Mouse (Mus musculus) forebrain, embryonic 12.5 days (tissue): ENCODE results near the gene Taf6. TPM values are rescaled to one million over a fixed set of nuclear protein-coding genes. Genes with fewer than 3 reads are reported as not detected.
A peak's percentile ranks its signal among the peaks of the same experiment; 100 is the strongest.

ENCODE experiments used
- ATAC-seq: fragments of 200-750 bp; cut with Nextera tagmentation; 2 replicates; pipeline ENCODE4 v1.8.0; 2017; ENCODE audit warnings: moderate TSS enrichment; ENCODE audit not compliant: low FRiP score
- H3K27ac ChIP-seq: fragments of 300-500 bp; sonication (generic); 2 replicates; pipeline ENCODE4 v1.5.1; 2016; ENCODE audit warnings: mild to moderate bottlenecking
- H3K27me3 ChIP-seq: fragments of 300-500 bp; sonication (generic); 2 replicates; pipeline ENCODE4 v1.6.1; 2016; ENCODE audit warnings: mild to moderate bottlenecking
- H3K36me3 ChIP-seq: fragments of 300-500 bp; sonication (generic); replicated peaks from 2 replicates; pipeline ENCODE4 v1.6.1; 2016; ENCODE audit warnings: mild to moderate bottlenecking
- H3K4me1 ChIP-seq: fragments of 300-500 bp; sonication (generic); 2 replicates; pipeline ENCODE4 v1.6.1; 2016
- H3K4me2 ChIP-seq: fragments of 300-500 bp; sonication (generic); 2 replicates; pipeline ENCODE4 v1.6.1; 2016; ENCODE audit warnings: mild to moderate bottlenecking, moderate library complexity
- H3K4me3 ChIP-seq: fragments of 300-500 bp; sonication (generic); replicated peaks from 2 replicates; pipeline ENCODE4 v1.5.1; 2016; ENCODE audit warnings: mild to moderate bottlenecking
- H3K9ac ChIP-seq: fragments of 300-500 bp; sonication (generic); 2 replicates; pipeline ENCODE4 v1.6.1; 2016; ENCODE audit warnings: mild to moderate bottlenecking
- H3K9me3 ChIP-seq: fragments of 300-500 bp; sonication (generic); 2 replicates; pipeline ENCODE4 v1.6.1; 2016
- WGBS: fragments of 180-500 bp; shearing (Covaris S2); methylation state at CpG from one replicate; pipeline ENCODE4 v1.1.7; 2016; 5-methylcytosine and 5-hydroxymethylcytosine counted together
- polyA plus RNA-seq: library from polyadenylated mRNA; unstranded; fragments of >200 nt; fragmentation: Nextera tagmentation; extraction: Ambion mirVana; gene quantifications from 2 replicates; pipeline ENCODE4 v1.2.1, GENCODE M21; 2016

The Taf6 gene
- polyA plus RNA-seq, 1 experiment from 2014 or later: 133 TPM

DNA sequence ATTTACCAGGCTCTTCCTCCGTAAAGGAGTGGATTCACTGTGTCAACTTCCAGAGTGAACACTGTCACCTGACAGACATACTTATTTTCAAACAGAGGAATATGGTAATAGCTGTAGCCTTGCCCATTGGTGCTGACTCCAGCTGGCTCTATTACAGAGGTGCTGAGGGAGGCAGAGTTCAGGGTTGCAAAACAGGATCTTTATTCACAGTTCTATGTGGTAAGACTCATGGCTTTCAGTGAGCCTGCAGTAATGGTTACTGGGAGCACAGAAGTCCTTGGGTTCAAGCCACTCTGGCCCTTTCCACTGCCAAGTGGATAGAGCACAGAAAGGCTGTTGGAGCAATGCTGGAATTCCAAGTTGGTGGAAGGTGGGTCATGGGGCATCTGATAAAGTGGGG lies 20.0 kb upstream of the Taf6 start:
- WGBS: 90% methylated on average over 1 of the region's 1 CpGs
- H3K4me2 ChIP-seq: no peak overlapping the region
- ATAC-seq: no peak

DNA sequence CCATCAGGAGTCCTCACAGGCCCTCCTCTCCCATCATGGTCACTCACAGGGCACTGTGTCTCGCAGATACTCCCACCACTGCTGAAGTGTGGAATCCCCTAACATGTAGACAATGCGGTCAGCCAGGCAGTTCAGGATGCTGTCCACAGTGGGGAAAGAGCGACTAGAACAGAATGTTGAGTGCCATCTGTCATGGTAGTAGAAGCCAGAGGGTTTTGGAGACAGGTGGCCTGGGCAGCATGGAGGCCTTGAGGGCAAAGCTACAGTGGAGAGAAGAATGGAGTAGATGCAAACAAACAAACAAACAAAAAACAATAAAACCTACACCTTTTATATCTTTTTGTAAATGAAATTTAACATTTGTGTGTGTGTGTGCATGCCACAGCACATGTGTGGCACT lies 14.8 kb upstream of the Taf6 start:
- Histone ChIP-seq H3K27me3 (no peaks in the 10 kb centered on the region), H3K4me2 (no peak overlapping the region), H3K27ac (no peak overlapping the region), H3K9ac (no peak overlapping the region), H3K36me3 (no peaks in the 10 kb centered on the region), H3K4me3 (no peak overlapping the region), H3K4me1 (no peaks in the 10 kb centered on the region), H3K9me3 (peaks cover 11% of the 10 kb centered on the region; the same call in 1 of the 2 replicates)
- WGBS: 72% methylated on average over 3 of the region's 3 CpGs
- ATAC-seq: no peak

More for the DNA sequence above, 20.0 kb upstream of the Taf6 start:
- no peak overlapping the region for H3K27ac ChIP-seq
- no peaks in the 10 kb centered on the region for H3K27me3 ChIP-seq
- H3K36me3 ChIP-seq: no peaks in the 10 kb centered on the region
- H3K4me3 ChIP-seq: no peak overlapping the region
- H3K9ac ChIP-seq: no peak overlapping the region
- H3K9me3 ChIP-seq: peaks cover 11% of the 10 kb centered on the region; the same call in 1 of the 2 replicates
- no peaks in the 10 kb centered on the region for H3K4me1 ChIP-seq

DNA sequence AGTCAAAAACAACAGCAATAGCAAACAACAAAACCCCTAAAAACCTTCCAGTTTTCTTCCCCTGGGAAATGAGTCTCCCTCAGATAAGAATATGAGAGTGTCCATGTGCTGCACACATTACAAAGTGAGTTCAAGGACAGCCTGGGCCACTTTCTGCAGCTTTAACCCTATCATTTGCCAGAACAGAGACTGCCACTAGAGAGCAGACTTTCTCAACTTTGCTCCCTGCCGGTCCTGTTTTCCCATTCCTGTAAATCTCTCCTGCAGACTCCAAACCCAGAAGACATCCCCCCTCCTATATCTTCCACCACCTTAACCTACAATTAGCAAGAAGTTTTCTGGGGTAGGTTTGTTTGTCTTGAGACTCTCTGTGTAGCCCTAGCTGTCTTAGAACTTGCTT lies 12.3 kb upstream of the Taf6 start:
- no peak for ATAC-seq
- H3K4me3 ChIP-seq: no peak overlapping the region
- H3K4me1 ChIP-seq: peaks cover 10% of the 10 kb centered on the region
- no peak overlapping the region for H3K27ac ChIP-seq
- 10% methylated on average over 1 of the region's 1 CpGs for WGBS
- no peak overlapping the region for H3K9ac ChIP-seq
- H3K36me3 ChIP-seq: no peaks in the 10 kb centered on the region
- no peaks in the 10 kb centered on the region for H3K27me3 ChIP-seq
- H3K9me3 ChIP-seq: 0 out of 2 replicates have a peak, but pooled peaks cover 5% of the 10 kb centered on the region
- H3K4me2 ChIP-seq: no peak overlapping the region

GRCm38 (mm10) chr5:138195463-138195862 lies 8.2 kb upstream of the Taf6 start:
- peak overlapping the region; percentile 84 for H3K4me2 ChIP-seq
- ATAC-seq: no peak
- H3K9ac ChIP-seq: peak overlapping the region; percentile 90; the same call in 1 of the 2 replicates
- peak overlapping the region; percentile 72; the same call in 1 of the 2 replicates for H3K4me3 ChIP-seq
- H3K36me3 ChIP-seq: peaks cover 29% of the 10 kb centered on the region
- no peak overlapping the region for H3K27ac ChIP-seq
- no peaks in the 10 kb centered on the region for H3K9me3 ChIP-seq
- H3K27me3 ChIP-seq: no peaks in the 10 kb centered on the region
- WGBS: 80% methylated on average over 7 of the region's 7 CpGs
- H3K4me1 ChIP-seq: peaks cover 10% of the 10 kb centered on the region

DNA sequence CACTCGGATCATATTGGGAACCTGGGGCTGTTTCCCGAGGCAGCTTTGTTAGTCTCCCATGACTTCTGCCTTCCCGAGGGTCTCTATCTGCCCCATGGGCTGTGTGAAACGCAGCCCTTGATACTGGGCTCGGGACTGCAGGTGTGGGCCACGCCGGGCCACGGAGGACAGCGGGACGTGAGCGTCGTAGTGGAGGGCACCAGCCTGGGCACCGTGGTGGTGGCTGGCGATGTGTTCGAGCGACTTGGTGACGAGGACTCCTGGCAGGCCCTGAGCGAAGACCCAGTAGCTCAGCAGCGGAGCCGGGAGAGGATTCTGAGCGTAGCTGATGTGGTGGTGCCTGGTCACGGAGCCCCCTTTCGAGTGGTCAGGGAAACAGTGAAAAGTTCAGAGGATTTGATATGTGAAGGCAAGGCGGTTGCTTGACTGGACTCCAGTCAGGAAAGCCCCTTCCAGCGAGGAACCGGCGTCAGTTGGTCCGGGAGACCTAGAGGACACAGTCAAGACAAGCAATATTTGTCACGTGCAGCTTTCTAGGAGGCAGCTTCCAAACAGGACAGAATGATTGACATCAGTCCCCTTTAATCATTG lies 7.6 kb upstream of the Taf6 start:
- Histone ChIP-seq H3K36me3 (peaks cover 34% of the 10 kb centered on the region), H3K4me3 (peak overlapping the region; percentile 72), H3K27ac (peak overlapping the region; percentile 84), H3K4me1 (peaks cover 10% of the 10 kb centered on the region), H3K9me3 (no peaks in the 10 kb centered on the region), H3K9ac (peak overlapping the region; percentile 90), H3K27me3 (no peaks in the 10 kb centered on the region), H3K4me2 (peak overlapping the region; percentile 84)
- 4% methylated on average over 29 of the region's 29 CpGs for WGBS
- peak; percentile 49 for ATAC-seq

DNA sequence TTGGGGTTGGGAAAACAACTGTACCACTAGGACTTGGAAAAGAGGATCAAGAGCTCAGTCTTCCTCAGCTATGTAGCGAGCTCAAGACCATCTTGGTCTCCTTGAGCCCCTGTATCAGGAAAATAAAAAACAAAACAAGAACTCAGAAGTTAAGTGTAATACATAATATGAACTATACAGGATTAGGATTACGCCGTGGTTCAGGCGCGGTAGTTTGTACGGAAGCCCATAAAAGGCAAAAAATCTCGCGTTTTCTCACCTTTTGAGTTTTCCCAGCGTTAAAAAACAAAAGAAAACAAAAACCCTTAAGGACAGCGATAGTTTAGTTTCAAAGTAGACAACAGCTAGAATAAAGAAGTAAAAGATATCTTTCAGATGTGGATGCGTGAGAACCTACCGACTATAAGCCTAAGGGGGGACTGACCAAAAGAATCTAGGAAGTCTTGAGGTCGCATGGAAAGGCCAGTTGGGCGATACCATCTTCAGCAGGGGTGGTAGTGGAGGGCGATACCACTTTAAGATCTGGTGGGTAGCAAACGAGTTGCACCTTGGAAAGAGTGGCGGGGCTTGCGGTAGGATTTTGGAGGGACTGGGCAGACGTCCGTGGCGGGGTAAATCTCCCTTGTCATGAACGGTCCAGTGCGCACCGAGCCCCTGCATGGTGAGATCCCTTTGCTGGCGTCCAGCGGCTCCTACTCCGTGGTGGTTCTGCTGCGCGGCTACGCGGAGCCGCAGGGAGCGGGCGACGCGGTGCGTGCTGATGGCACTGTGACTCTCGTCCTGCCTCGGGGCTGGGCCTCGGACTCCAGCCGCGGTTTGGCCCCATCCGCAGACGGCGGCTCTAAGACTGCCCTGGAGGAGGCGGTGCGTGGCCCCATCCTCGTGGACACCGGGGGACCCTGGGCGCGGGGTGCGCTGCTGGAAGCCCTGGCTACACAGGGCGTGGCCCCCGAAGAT lies 6.8 kb upstream of the Taf6 start, which contains the start of gene Mblac1:
TSS of gene Mblac1 (plus strand) at position 544 of the 957 bp plus-strand sequence.
- Histone ChIP-seq H3K9me3 (no peaks in the 10 kb centered on the region), H3K27ac (peak within 1 kb of the TSS; percentile 84), H3K4me3 (peak within 1 kb of the TSS; percentile 72), H3K4me2 (peak within 1 kb of the TSS; percentile 84), H3K36me3 (peaks cover 37% of the 10 kb centered on the region), H3K27me3 (no peaks in the 10 kb centered on the region), H3K9ac (peak within 1 kb of the TSS; percentile 90), H3K4me1 (peaks cover 10% of the 10 kb centered on the region)
- peak; percentile 87 for ATAC-seq
- 9% methylated on average over 54 of the region's 54 CpGs for WGBS

DNA sequence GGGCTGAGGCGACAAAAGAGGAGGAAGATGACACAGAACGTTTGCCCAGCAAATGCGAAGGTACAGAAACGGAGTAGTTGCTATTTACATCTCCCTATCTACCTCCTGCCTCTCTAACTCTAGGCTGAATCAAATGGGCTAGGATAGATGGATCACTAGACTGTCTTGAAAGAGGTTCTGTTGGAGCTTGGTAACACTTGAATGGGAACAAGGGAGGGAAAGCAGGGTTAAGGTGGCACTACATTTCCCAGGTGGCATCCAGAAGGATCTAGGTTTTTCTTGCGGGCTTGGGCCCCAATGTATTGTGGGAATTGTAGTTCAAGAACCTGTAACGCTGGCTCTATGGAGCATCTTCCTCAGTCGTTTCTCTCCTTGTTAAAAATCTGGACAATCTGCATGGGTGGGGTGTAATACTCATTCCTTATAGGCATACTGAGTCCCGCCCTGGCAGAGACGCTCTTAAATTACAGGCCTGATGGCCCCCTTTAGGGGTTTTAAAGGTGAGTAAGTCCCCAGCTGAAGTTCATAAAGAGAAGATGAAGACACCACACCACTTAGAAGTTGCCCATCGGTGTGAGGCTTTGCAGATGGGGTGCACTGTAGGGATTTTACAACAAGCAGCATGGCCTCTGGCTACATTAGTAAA lies 533 bp upstream of the Taf6 start:
- under 1% methylated on average over 10 of the region's 10 CpGs for WGBS
- ATAC-seq: peak; percentile 88
- Histone ChIP-seq H3K9me3 (no peaks in the 10 kb centered on the region), H3K4me1 (peaks cover 19% of the 10 kb centered on the region), H3K27me3 (no peaks in the 10 kb centered on the region), H3K27ac (peak overlapping the region; percentile 43; the same call in 1 of the 2 replicates), H3K4me2 (peak overlapping the region; percentile 80), H3K4me3 (peak overlapping the region; percentile 56), H3K9ac (peak overlapping the region; percentile 66), H3K36me3 (peaks cover 49% of the 10 kb centered on the region)

- H3K36me3 ChIP-seq: peaks cover 61% of the 10 kb centered on the region
- no peak overlapping the region for H3K9ac ChIP-seq
- peaks cover 32% of the 10 kb centered on the region for H3K4me1 ChIP-seq
- H3K4me3 ChIP-seq: peak overlapping the region; percentile 78
- H3K9me3 ChIP-seq: no peaks in the 10 kb centered on the region
- 81% methylated on average over 3 of the region's 3 CpGs for WGBS
- no peaks in the 10 kb centered on the region for H3K27me3 ChIP-seq
- no peak for ATAC-seq
- H3K4me2 ChIP-seq: peak overlapping the region; percentile 87; the same call in 1 of the 2 replicates
- H3K27ac ChIP-seq: no peak overlapping the region
These were observed 14.0 kb downstream of the Taf6 start for GRCm38 (mm10) chr5:138173217-138173616.

- H3K27ac ChIP-seq: peak within 1 kb of the TSS; percentile 95
- peaks cover 32% of the 10 kb centered on the region for H3K4me1 ChIP-seq
- H3K9ac ChIP-seq: peak within 1 kb of the TSS; percentile 76
- ATAC-seq: peak; percentile 93
- H3K36me3 ChIP-seq: peaks cover 61% of the 10 kb centered on the region
- no peaks in the 10 kb centered on the region for H3K9me3 ChIP-seq
- peak within 1 kb of the TSS; percentile 87 for H3K4me2 ChIP-seq
- under 1% methylated on average over 54 of the region's 54 CpGs for WGBS
- peak within 1 kb of the TSS; percentile 78 for H3K4me3 ChIP-seq
- no peaks in the 10 kb centered on the region for H3K27me3 ChIP-seq
These were observed 15.4 kb downstream of the Taf6 start, which contains the start of the genes Ap4m1 and Mcm7 for GRCm38 (mm10) chr5:138171695-138172491. Gene Ap4m1 (plus strand): TSS chr5:138172002. Gene Mcm7 (minus strand): TSS chr5:138172422.

- Histone ChIP-seq H3K4me3 (peak overlapping the region; percentile 78), H3K27ac (peak overlapping the region; percentile 95), H3K36me3 (peaks cover 61% of the 10 kb centered on the region), H3K9me3 (no peaks in the 10 kb centered on the region), H3K9ac (peak overlapping the region; percentile 76), H3K4me2 (peak overlapping the region; percentile 87), H3K4me1 (peaks cover 32% of the 10 kb centered on the region), H3K27me3 (no peaks in the 10 kb centered on the region)
- under 1% methylated on average over 47 of the region's 47 CpGs for WGBS
- ATAC-seq: peak; percentile 88
These were observed 16.2 kb downstream of the Taf6 start for GRCm38 (mm10) chr5:138170936-138171561.

GRCm38 (mm10) chr5:138165594-138165993 lies 21.7 kb downstream of the Taf6 start:
- Histone ChIP-seq H3K9ac (no peak overlapping the region), H3K4me3 (no peak overlapping the region), H3K36me3 (peaks cover 79% of the 10 kb centered on the region), H3K4me2 (no peak overlapping the region), H3K9me3 (no peaks in the 10 kb centered on the region), H3K27me3 (no peaks in the 10 kb centered on the region), H3K4me1 (peaks cover 28% of the 10 kb centered on the region), H3K27ac (no peak overlapping the region; the same call in 1 of the 2 replicates)
- WGBS: 91% methylated on average over 8 of the region's 8 CpGs
- ATAC-seq: no peak
